Mouse (Mus musculus): ENCODE measurements at regions not wholly inside any gene's neighbourhood (a gene's known extent, or its start where the extent isn't known, plus 50 kb on each side); places are given as distances from the start of the nearest gene placed in this dataset.

GRCm38 (mm10) chr4:105327711-105328471 lies 170.7 kb downstream of the Plpp3 start:
- no peak for DNase-seq

- DNase-seq, result peak; percentile 62 to 71
These were observed 171.6 kb downstream of the Plpp3 start for GRCm38 (mm10) chr4:105328776-105329175.

- DNase-seq, result no peak
These were observed 174.9 kb downstream of the Plpp3 start for GRCm38 (mm10) chr4:105332081-105332480.

GRCm38 (mm10) chr4:105335872-105336271 lies 178.7 kb downstream of the Plpp3 start:
- no peak for DNase-seq

- no peak for DNase-seq
These were observed 179.4 kb downstream of the Plpp3 start for GRCm38 (mm10) chr4:105336557-105336956.

GRCm38 (mm10) chr4:105338131-105338530 lies 181.0 kb downstream of the Plpp3 start:
- no peak for DNase-seq

- DNase-seq, result no peak
These were observed 181.7 kb downstream of the Plpp3 start for GRCm38 (mm10) chr4:105338861-105339260.

GRCm38 (mm10) chr4:105341274-105341673 lies 184.1 kb downstream of the Plpp3 start:
- DNase-seq, result no peak

- DNase-seq, result no peak
These were observed 189.7 kb downstream of the Plpp3 start for GRCm38 (mm10) chr4:105346846-105347245.

GRCm38 (mm10) chr4:105347911-105348310 lies 190.8 kb downstream of the Plpp3 start:
- no peak for DNase-seq

GRCm38 (mm10) chr4:105349316-105350207 lies 192.4 kb downstream of the Plpp3 start:
- no peak for DNase-seq

- DNase-seq, result peak; percentile 12 to 26
These were observed 195.2 kb downstream of the Plpp3 start for GRCm38 (mm10) chr4:105352342-105352741.

GRCm38 (mm10) chr4:105352953-105353352 lies 195.8 kb downstream of the Plpp3 start:
- no peak for DNase-seq

- no peak for DNase-seq
These were observed 196.9 kb downstream of the Plpp3 start for GRCm38 (mm10) chr4:105354097-105354496.

GRCm38 (mm10) chr4:105356616-105357015 lies 199.5 kb downstream of the Plpp3 start:
- no peak for DNase-seq

- DNase-seq, result peak; percentile 21 to 46
These were observed 201.6 kb downstream of the Plpp3 start for GRCm38 (mm10) chr4:105358725-105359124.

- DNase-seq, result peak; percentile 59 to 71
These were observed 207.3 kb downstream of the Plpp3 start for GRCm38 (mm10) chr4:105364496-105364895.

GRCm38 (mm10) chr4:105365076-105365475 lies 207.9 kb downstream of the Plpp3 start:
- peak in 1 of 2 experiments; percentile 27 for DNase-seq

GRCm38 (mm10) chr4:105376591-105376990 lies 219.4 kb downstream of the Plpp3 start:
- DNase-seq, result no peak

- DNase-seq, result no peak
These were observed 220.5 kb downstream of the Plpp3 start for GRCm38 (mm10) chr4:105377469-105378187.

- no peak for DNase-seq
These were observed 227.7 kb downstream of the Plpp3 start for GRCm38 (mm10) chr4:105384826-105385225.

- DNase-seq, result no peak
These were observed 228.3 kb downstream of the Plpp3 start for GRCm38 (mm10) chr4:105385481-105385880.

Measured in adrenal gland, postnatal 36 days (tissue).